Mouse (Mus musculus): ENCODE results near the gene Gabrd.

DNA sequence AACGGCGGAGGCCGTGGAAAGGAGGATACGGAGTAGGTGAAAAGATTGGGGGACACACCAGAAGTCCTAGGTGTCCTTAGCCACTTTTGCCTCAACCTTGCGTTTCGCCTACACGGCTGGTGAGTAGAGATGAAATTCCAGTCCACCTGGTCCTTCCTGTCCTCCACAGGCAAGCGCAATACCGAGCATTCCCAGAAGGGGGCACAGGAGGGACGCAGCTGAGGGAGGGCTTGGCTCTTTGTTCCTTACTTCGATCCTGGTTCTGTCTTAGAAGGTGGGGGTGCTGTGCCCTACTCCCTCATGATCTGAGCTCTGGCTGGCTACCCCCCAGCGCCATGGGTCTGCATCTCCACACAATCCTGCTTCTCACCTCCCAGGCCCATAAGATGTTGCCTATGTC, 29.2 kb downstream of the Gabrd start:
- TF ChIP-seq CTCF (IDR thresholded peaks at IDR 0.05; ENCODE audit: low read depth) (peak; percentile 83), EP300 (optimal IDR thresholded peaks at IDR 0.05) (no peak)

All from stomach, postnatal 0 days (tissue).